Mouse (Mus musculus) kidney, adult 2 months (tissue): ENCODE measurements around the gene Pdzd2. TPM values are rescaled to one million over a fixed set of nuclear protein-coding genes. Genes with fewer than 3 reads are reported as not detected.
A peak's percentile ranks its signal among the peaks of the same experiment; 100 is the strongest.

Experiments
- DNase-seq: peaks from one replicate; pipeline ENCODE4 v3.0.0; 2021
- H3K27ac ChIP-seq: fragments of 200-500 bp; 2 replicates; pipeline ENCODE4 v1.5.1; 2012; ENCODE audit warnings: low read depth, low read length, control low read depth, inconsistent platforms; ENCODE audit not compliant: insufficient read depth
- H3K27me3 ChIP-seq: fragments of 200-500 bp; replicated peaks from 2 replicates; pipeline ENCODE4 v1.6.1; 2012; ENCODE audit warnings: mild to moderate bottlenecking, moderate library complexity, low read length, inconsistent platforms; ENCODE audit not compliant: control insufficient read depth, insufficient read depth
- H3K36me3 ChIP-seq: fragments of 200-500 bp; 2 replicates; pipeline ENCODE4 v1.6.1; 2012; ENCODE audit warnings: mild to moderate bottlenecking, moderate library complexity, low read length, inconsistent platforms; ENCODE audit not compliant: control insufficient read depth, insufficient read depth
- H3K4me1 ChIP-seq: fragments of 200-500 bp; 2 replicates; pipeline ENCODE4 v1.6.1; 2011; ENCODE audit warnings: low read length; ENCODE audit not compliant: control insufficient read depth, insufficient read depth
- H3K4me3 ChIP-seq: fragments of 200-500 bp; 2 replicates; pipeline ENCODE4 v1.5.1; 2011; ENCODE audit warnings: mild to moderate bottlenecking, low read depth, low read length, control low read depth; ENCODE audit not compliant: insufficient read depth
- CTCF ChIP-seq: fragments of 200-500 bp; conservative IDR thresholded peaks from 2 replicates; pipeline ENCODE4 v1.5.1; 2011; ENCODE audit warnings: low read depth, mild to moderate bottlenecking, control low read depth, low read length, moderate library complexity, mixed read lengths; ENCODE audit not compliant: insufficient read depth, insufficient read length
- POLR2A ChIP-seq: fragments of 200-500 bp; IDR thresholded peaks from one replicate; pipeline ENCODE4 v1.6.1; 2011; ENCODE audit warnings: low read depth, low read length, control low read depth
- WGBS: fragments of 180-500 bp; shearing (Covaris S2); methylation state at CpG from one replicate; pipeline ENCODE4 v1.1.7; 2018; 5-methylcytosine and 5-hydroxymethylcytosine counted together
- polyA plus RNA-seq: library from polyadenylated mRNA; depleted of rRNA; stranded (reverse); fragments of >200 nt; gene quantifications from 2 replicates; pipeline ENCODE4 v1.2.3, GENCODE M21; 2012

The Pdzd2 gene
- polyA plus RNA-seq, 1 experiment: 16.5 TPM

GRCm38 (mm10) chr15:12468625-12469024, 271.1 kb downstream of the Pdzd2 start:
- no peak for TF ChIP-seq CTCF
- no peak for TF ChIP-seq POLR2A
- H3K27ac ChIP-seq: no peak overlapping the region

GRCm38 (mm10) chr15:12465748-12466147, 274.0 kb downstream of the Pdzd2 start:
- TF ChIP-seq CTCF (no peak), POLR2A (no peak)
- H3K36me3 ChIP-seq: no peaks in the 10 kb centered on the region
- no peak for DNase-seq
- H3K27me3 ChIP-seq: no peaks in the 10 kb centered on the region
- no peaks in the 10 kb centered on the region for H3K4me1 ChIP-seq
- WGBS: 78% methylated on average over 8 of the region's 8 CpGs
- H3K27ac ChIP-seq: no peak overlapping the region
- no peak overlapping the region for H3K4me3 ChIP-seq

More at GRCm38 (mm10) chr15:12468625-12469024, 271.1 kb downstream of the Pdzd2 start:
- Histone ChIP-seq H3K4me3 (no peak overlapping the region), H3K27me3 (no peaks in the 10 kb centered on the region), H3K4me1 (no peaks in the 10 kb centered on the region), H3K36me3 (no peaks in the 10 kb centered on the region)
- 91% methylated on average over 5 of the region's 5 CpGs for WGBS
- DNase-seq: no peak

- DNase-seq: peak; percentile 49
- Histone ChIP-seq H3K4me3 (no peak overlapping the region), H3K4me1 (peaks cover 3% of the 10 kb centered on the region; the same call in 1 of the 2 replicates), H3K36me3 (no peaks in the 10 kb centered on the region), H3K27ac (no peak overlapping the region), H3K27me3 (no peaks in the 10 kb centered on the region)
- WGBS: 38% methylated on average over 7 of the region's 7 CpGs
- no peak for TF ChIP-seq POLR2A
- no peak for TF ChIP-seq CTCF
Measured at GRCm38 (mm10) chr15:12456808-12457207, 282.9 kb downstream of the Pdzd2 start.

GRCm38 (mm10) chr15:12453343-12453742, 286.4 kb downstream of the Pdzd2 start:
- Histone ChIP-seq H3K27me3 (no peaks in the 10 kb centered on the region), H3K4me1 (peaks cover 11% of the 10 kb centered on the region; the same call in 1 of the 2 replicates), H3K27ac (no peak overlapping the region), H3K4me3 (no peak overlapping the region), H3K36me3 (no peaks in the 10 kb centered on the region)
- WGBS: 96% methylated on average over 2 of the region's 2 CpGs
- TF ChIP-seq POLR2A (no peak), CTCF (no peak)
- DNase-seq: no peak

- H3K27me3 ChIP-seq: no peaks in the 10 kb centered on the region
- no peak for DNase-seq
- peaks cover 11% of the 10 kb centered on the region; the same call in 1 of the 2 replicates for H3K4me1 ChIP-seq
- H3K36me3 ChIP-seq: no peaks in the 10 kb centered on the region
- 62% methylated on average over 6 of the region's 6 CpGs for WGBS
- TF ChIP-seq POLR2A: no peak
- TF ChIP-seq CTCF: no peak
- H3K4me3 ChIP-seq: no peak overlapping the region
- no peak overlapping the region for H3K27ac ChIP-seq
Measured at GRCm38 (mm10) chr15:12452141-12452995, 287.4 kb downstream of the Pdzd2 start.

- Histone ChIP-seq H3K36me3 (no peaks in the 10 kb centered on the region), H3K4me3 (no peak overlapping the region), H3K4me1 (peaks cover 11% of the 10 kb centered on the region; the same call in 1 of the 2 replicates), H3K27me3 (no peaks in the 10 kb centered on the region), H3K27ac (no peak overlapping the region; the same call in 1 of the 2 replicates)
- TF ChIP-seq CTCF: no peak
- TF ChIP-seq POLR2A: no peak
- WGBS: 36% methylated on average over 4 of the region's 4 CpGs
- DNase-seq: peak; percentile 67
Measured at GRCm38 (mm10) chr15:12451448-12451847, 288.3 kb downstream of the Pdzd2 start.

GRCm38 (mm10) chr15:12450790-12451189, 288.9 kb downstream of the Pdzd2 start:
- Histone ChIP-seq H3K4me1 (peaks cover 11% of the 10 kb centered on the region; the same call in 1 of the 2 replicates), H3K4me3 (no peak overlapping the region), H3K27ac (no peak overlapping the region), H3K27me3 (no peaks in the 10 kb centered on the region), H3K36me3 (no peaks in the 10 kb centered on the region)
- DNase-seq: no peak
- WGBS: 79% methylated on average over 6 of the region's 6 CpGs
- TF ChIP-seq CTCF: no peak
- no peak for TF ChIP-seq POLR2A
